Mouse (Mus musculus) frontal cortex, postnatal 36 days (tissue): ENCODE results near the gene Nfkbie.

ENCODE experiments used
- DNase-seq, 2 experiments: peaks; one replicate each; pipeline ENCODE4 v3.0.0; 2022; ENCODE audit warnings: low spot score in 2 of 2

The Nfkbie gene

DNA sequence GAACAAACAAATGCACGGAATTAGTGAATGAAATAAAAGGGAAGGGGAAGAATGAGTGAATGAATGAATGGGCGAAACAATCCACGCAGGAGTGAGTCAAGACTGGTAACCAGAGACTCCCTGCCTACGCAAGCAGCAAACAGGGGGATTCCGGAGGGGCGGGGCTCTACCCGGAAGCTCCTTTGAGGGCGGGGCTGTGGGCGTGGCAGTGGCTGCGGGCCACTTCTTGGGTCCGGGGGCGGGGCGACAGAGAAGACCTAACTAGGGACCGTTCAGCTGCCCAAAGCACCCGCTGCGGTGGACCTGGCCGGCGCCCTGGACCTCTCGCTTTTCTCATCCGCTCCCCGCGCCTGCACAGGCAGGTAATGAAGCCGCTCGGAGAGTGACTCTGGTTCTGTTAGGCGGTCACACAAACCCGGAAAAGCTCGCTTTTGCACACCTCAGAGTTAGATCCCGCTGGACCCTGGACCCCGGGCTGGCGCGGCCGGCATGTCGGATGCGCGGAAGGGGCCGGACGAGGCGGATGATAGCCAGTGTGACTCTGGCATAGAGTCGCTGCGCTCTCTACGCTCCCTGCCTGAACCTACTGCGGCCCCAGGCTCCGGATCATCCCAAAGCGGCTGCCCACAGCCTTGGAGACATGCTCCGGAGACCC lies at the start of gene Nfkbie:
Gene Nfkbie (plus strand): TSS at position 252 of the 655 bp plus-strand sequence.
- peak; percentile 88 to 90 for DNase-seq

GRCm38 (mm10) chr17:45505941-45506465 lies 49.5 kb upstream of the Nfkbie start:
- DNase-seq, result no peak

- peak; percentile 92 to 93 for DNase-seq
Observed at GRCm38 (mm10) chr17:45506700-45507189, 48.8 kb upstream of the Nfkbie start, which contains the start of gene Aars2. Gene Aars2, plus strand, starts transcription at chr17:45506841.

DNA sequence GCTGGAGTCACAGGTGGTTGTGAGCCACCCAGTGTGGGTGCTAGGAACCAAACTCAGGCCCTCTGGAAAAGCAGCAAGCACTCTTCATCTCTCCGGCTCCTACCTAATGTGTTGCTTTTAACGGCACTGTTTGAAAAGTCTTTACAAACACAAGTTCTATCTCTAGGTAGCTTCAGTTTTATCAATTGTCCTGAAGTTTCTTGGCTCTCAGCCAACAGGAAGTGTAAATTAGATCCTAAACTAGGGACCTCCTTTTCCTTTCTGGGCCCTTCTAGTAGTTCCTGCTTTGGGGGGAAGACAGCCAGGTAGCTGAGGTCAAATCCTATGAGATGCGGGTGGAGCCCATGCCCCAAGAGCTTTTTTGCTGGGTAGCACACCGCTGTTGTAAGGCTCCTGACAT lies 44.6 kb upstream of the Nfkbie start:
- no peak for DNase-seq

DNA sequence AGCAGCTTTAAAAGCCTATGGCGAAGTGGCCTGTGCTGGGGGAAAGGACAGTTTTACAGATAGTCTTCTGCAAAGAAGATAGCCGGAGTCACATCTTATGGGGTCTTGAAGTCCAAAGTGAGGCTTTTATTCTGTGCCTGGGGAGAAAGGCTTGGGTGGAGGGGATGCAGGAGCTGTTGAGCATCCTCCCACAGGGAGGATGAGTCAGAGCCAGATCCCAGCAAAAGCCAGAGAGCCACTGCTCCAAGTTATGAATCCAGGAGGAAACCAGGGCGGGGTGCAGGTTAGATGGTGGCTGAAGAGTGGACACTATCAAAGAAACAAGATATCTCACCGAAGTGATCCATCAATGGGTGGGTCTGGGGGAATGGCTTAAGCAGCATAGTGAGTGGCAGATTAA lies 43.7 kb upstream of the Nfkbie start:
- no peak for DNase-seq

DNA sequence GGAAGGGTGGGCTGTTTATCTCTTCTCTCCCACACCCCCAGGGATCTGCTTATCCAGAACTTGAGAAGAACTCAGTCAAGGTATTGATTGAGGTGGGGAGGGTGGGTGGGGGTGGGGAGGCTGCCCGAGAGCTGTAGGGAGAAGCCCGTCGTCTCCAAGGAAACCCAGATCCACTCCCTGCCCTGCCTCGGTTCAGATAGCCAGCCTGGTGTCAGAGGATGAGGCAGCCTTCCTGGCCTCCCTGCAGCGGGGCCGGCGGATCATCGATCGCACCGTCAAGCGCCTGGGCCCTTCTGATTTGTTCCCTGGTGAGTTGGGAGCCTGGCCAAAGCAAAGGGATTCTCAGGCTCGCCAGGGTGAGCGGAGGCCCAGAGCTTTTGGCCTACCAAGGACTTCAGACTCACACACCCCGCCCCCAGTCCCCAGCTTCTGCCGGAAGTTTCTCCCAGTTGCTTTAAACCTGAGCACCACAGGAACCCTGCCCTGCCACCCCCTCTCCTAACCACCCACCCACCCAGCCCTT lies 40.2 kb upstream of the Nfkbie start:
- no peak for DNase-seq

DNA sequence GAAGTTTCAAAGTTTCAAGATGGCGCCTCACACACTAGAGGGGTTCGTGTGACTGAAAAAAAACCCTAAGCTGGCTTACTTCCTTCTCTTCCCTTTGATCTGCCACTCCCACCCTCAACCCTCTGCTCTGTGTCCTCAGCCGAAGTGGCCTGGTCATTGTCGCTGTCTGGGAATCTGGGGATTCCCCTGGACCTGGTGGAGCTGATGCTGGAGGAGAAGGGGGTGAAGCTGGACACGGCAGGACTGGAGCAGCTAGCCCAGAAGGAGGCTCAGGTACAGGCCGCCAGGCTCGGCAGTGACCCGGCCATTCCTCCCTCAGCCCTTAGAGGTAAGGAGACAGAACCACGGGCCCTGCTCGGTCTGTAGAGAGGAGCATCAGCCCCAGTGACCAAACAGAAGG lies 39.7 kb upstream of the Nfkbie start:
- DNase-seq, result no peak

- peak; percentile 87 to 89 for DNase-seq
Observed at GRCm38 (mm10) chr17:45516488-45516887, 39.0 kb upstream of the Nfkbie start.

GRCm38 (mm10) chr17:45517135-45517534 lies 38.4 kb upstream of the Nfkbie start:
- no peak for DNase-seq

DNA sequence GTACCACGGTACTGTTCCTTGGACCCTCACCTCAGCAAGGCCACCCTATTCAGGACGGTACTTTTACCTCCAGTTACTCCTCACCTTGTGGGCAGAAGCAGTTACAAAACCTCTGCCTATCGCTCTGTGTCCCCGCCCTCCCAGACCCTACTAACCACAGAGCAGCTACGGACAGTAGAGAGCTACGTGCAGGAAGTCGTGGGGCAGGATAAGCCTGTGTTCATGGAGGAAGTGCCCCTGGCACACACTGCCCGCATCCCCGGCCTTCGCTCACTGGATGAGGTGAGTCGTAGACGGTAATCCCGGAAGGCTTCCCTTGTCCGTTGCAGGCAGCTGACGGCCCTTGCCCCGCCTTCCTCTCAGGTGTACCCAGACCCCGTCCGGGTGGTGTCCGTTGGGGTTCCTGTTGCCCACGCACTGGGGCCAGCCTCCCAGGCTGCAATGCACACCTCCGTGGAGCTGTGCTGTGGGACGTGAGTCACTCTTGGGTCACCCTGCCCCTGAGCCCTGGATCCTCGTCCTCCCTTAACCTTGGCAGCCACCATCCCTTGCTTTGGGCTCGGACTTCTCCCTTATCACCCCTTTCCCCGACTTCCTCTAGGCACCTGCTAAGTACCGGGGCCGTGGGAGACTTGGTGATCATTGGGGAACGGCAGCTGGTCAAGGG lies 37.8 kb upstream of the Nfkbie start:
- DNase-seq, result no peak

- no peak for DNase-seq
Observed at GRCm38 (mm10) chr17:45518766-45519475, 36.6 kb upstream of the Nfkbie start.

DNA sequence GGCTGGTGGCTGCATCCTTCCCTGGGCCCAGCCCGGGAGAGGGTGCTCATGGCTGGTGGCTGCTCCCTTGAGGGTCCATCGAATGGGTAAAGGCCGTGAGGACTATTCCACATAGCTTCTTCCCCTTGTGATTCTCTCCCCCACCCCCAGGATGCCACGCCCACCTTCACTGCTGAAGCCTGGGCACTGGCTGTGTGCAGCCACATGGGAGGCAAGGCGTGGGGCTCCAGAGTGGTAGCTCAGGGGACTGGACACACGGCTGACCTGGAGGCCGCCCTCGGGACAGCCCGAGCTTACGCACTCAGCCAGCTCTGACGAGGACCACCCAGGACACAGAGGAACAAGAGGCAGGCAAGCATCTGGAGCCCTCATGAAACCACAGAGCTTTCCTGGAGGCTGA lies 35.4 kb upstream of the Nfkbie start:
- DNase-seq, result no peak

- no peak for DNase-seq
Observed at GRCm38 (mm10) chr17:45523263-45523662, 32.2 kb upstream of the Nfkbie start, which contains the start of gene Tcte1. Gene Tcte1, plus strand, starts transcription at chr17:45523434.

DNA sequence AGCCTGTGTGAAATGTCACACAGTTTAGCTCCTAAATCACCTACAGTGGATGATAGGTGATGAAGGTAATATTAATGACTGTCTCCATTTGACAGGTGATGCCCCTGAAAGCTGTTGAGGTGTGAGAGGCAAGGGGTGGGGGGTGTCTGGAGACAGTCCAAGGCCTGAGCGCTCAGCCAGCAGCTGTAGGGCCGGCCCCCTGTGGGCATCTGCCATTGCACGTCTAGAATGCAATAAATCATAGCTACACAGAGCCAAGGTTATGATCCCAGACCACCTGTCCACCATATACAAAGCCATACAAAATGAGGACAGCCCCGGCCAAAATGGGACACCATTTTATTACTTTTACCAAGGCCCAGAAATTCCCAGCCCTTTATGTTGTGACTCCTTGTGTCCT lies 30.5 kb upstream of the Nfkbie start:
- DNase-seq, result no peak

GRCm38 (mm10) chr17:45526571-45526970 lies 28.9 kb upstream of the Nfkbie start:
- DNase-seq, result no peak

- DNase-seq, result peak; percentile 75 to 87
Observed at GRCm38 (mm10) chr17:45530346-45530782, 25.1 kb upstream of the Nfkbie start.

GRCm38 (mm10) chr17:45532896-45533295 lies 22.6 kb upstream of the Nfkbie start:
- DNase-seq, result no peak

DNA sequence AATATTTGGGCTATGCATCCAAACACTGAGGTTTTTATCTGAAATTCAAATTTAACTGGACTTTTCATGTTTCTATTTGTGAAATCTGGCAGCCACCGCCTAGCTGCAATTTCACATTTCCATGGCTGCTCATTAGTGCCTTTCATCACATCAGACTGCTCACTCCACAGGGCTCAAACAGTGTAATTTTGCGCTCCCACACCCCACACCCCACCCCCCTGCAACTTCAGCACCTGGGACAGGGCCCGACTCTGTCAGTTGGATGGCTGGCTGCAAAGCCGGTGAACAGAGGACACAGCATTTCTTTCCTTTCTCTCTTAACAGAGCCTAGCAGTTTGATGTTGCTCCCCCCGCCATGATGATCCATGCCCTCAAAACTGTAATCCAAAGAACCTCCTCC lies 19.2 kb upstream of the Nfkbie start:
- DNase-seq, result no peak

GRCm38 (mm10) chr17:45538394-45538793 lies 17.1 kb upstream of the Nfkbie start:
- DNase-seq, result no peak

- DNase-seq, result no peak
Observed at GRCm38 (mm10) chr17:45539664-45540063, 15.8 kb upstream of the Nfkbie start.

GRCm38 (mm10) chr17:45542129-45542528 lies 13.4 kb upstream of the Nfkbie start:
- no peak for DNase-seq

DNA sequence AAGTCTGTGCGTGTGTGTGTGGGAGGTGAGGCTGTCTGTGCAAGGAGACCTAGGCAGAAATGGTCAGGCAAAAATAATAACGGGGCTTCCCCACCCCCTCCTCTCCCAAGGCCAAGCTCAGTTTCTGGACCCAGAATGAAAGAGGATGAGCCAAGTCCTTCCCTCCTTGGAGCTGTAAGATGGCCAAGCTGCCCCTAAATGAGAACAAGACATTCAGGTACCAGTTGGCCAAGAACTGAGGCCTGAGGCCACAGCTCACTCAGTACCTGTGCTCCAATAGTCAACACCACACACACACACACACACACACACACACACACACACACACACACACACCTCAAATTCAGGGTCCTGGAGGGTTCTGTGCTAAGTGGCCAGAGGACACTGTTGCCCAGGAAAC lies 12.8 kb upstream of the Nfkbie start:
- DNase-seq, result no peak
